Mouse (Mus musculus) heart, postnatal 0 days (tissue): Measurements from ENCODE around the gene Nid2. TPM values are rescaled to one million over a fixed set of nuclear protein-coding genes. Genes with fewer than 3 reads are reported as not detected.
A peak's percentile ranks its signal among the peaks of the same experiment; 100 is the strongest.

Source experiments
- ATAC-seq: fragments of 200-750 bp; cut with Nextera tagmentation; 2 replicates; pipeline ENCODE4 v1.8.0; 2017; ENCODE audit warnings: low read depth, moderate number of reproducible peaks, moderate library complexity; ENCODE audit not compliant: insufficient read depth
- DNase-seq: peaks from one replicate; pipeline ENCODE4 v3.0.0-alpha.2; 2016; ENCODE audit warnings: low spot score
- H3K27ac ChIP-seq: fragments of 300-500 bp; sonication (generic); 2 replicates; pipeline ENCODE4 v1.5.1; 2014; ENCODE audit warnings: low read depth, mild to moderate bottlenecking
- H3K27me3 ChIP-seq: fragments of 300-500 bp; sonication (generic); 2 replicates; pipeline ENCODE4 v1.6.1; 2014; ENCODE audit warnings: low read length, mixed read lengths; ENCODE audit not compliant: control insufficient read depth, insufficient read depth
- H3K36me3 ChIP-seq: fragments of 300-500 bp; sonication (generic); replicated peaks from 2 replicates; pipeline ENCODE4 v1.6.1; 2014; ENCODE audit warnings: low read length, mixed read lengths; ENCODE audit not compliant: control insufficient read depth, insufficient read depth
- H3K4me1 ChIP-seq: fragments of 300-500 bp; sonication (generic); 2 replicates; pipeline ENCODE4 v1.6.1; 2014; ENCODE audit warnings: antibody characterized with exemption; ENCODE audit not compliant: control insufficient read depth, insufficient read depth
- H3K4me2 ChIP-seq: fragments of 300-500 bp; sonication (generic); 2 replicates; pipeline ENCODE4 v1.6.1; 2014; ENCODE audit warnings: low read depth, mild to moderate bottlenecking, low read length, moderate library complexity
- H3K4me3 ChIP-seq: fragments of 300-500 bp; sonication (generic); 2 replicates; pipeline ENCODE4 v1.5.1; 2014; ENCODE audit warnings: low read depth, low read length
- H3K9ac ChIP-seq: fragments of 300-500 bp; sonication (generic); replicated peaks from 2 replicates; pipeline ENCODE4 v1.6.1; 2014; ENCODE audit warnings: low read depth, low read length, mixed read lengths
- H3K9me3 ChIP-seq: fragments of 300-500 bp; sonication (generic); replicated peaks from 2 replicates; pipeline ENCODE4 v1.6.1; 2016; ENCODE audit warnings: low read length; ENCODE audit not compliant: control insufficient read depth
- CTCF ChIP-seq: IDR thresholded peaks from 2 replicates; pipeline ENCODE4 v1.5.1; 2016; ENCODE audit warnings: antibody characterized with exemption, control low read depth, low read depth
- EP300 ChIP-seq: IDR thresholded peaks from 2 replicates; pipeline ENCODE4 v1.6.1; 2016; ENCODE audit warnings: antibody characterized with exemption, low read depth
- WGBS: fragments of 180-500 bp; shearing (Covaris S2); extraction: QIAGEN DNeasy Blood & Tissue Kit; methylation state at CpG from one replicate; pipeline ENCODE4 v1.1.7; 2014; 5-methylcytosine and 5-hydroxymethylcytosine counted together
- polyA plus RNA-seq: library from polyadenylated mRNA; unstranded; fragments of >200 nt; fragmentation: Nextera tagmentation; extraction: Ambion mirVana; gene quantifications from 2 replicates; pipeline ENCODE4 v1.2.1, GENCODE M21; 2015
- total RNA-seq: library from RNA; depleted of rRNA; stranded (reverse); fragments of >200 nt; gene quantifications from 2 replicates; pipeline ENCODE4 v1.2.3, GENCODE M21; 2014; ENCODE audit warnings: low replicate concordance

Nid2 gene
- total and polyA plus RNA-seq, 2 experiments from 2014 or later, result 47.7 to 79.7 TPM

DNA sequence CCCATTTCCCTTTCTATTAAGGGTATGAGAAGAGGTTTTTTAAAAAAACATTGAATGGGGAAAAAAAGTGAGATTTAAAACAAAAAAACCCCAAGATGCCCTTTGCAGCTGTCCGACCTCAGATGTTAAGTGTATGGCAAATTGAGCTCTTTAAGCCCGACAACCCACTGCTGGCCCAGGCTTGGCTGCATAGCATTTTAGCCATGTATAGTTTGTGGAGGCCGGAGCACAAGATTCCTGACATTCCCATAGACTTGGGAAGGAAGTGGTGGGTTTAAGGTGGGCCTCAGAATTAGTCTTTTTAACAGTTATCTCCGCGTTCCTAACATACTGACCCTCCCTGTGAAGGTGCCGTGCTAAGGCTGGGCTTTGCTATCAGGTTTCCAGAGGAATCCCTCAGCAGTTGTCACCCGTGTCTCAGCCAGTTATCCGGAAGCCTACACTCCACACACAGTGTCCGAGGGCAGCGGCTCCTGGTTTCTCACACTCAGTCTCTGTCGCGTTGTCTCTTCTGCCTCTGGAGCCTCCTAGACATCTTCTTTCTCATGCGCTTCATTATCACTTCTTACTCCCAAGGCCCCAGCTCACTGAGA, 23.1 kb downstream of the Nid2 start:
- H3K27me3 ChIP-seq, result no peaks in the 10 kb centered on the region
- DNase-seq (no peak), ATAC-seq (no peak)
- H3K9me3 ChIP-seq, result no peaks in the 10 kb centered on the region
- H3K4me1 ChIP-seq, result peaks cover 8% of the 10 kb centered on the region
- no peak overlapping the region for H3K4me2 ChIP-seq
- no peak for TF ChIP-seq EP300
- TF ChIP-seq CTCF, result no peak
- H3K9ac ChIP-seq, result no peak overlapping the region
- 38% methylated on average over 13 of the region's 13 CpGs for WGBS
- H3K4me3 ChIP-seq, result no peak overlapping the region
- no peak overlapping the region for H3K27ac ChIP-seq
- peaks cover 14% of the 10 kb centered on the region for H3K36me3 ChIP-seq

- WGBS, result 57% methylated on average over 4 of the region's 4 CpGs
- H3K27ac ChIP-seq, result no peak overlapping the region
- TF ChIP-seq EP300, result no peak
- no peak for TF ChIP-seq CTCF
- peaks cover 8% of the 10 kb centered on the region for H3K4me1 ChIP-seq
- DNase-seq (no peak), ATAC-seq (no peak)
- H3K36me3 ChIP-seq, result peaks cover 26% of the 10 kb centered on the region
- H3K4me2 ChIP-seq, result no peak overlapping the region
- no peak overlapping the region for H3K4me3 ChIP-seq
- no peaks in the 10 kb centered on the region for H3K27me3 ChIP-seq
- no peak overlapping the region for H3K9ac ChIP-seq
- H3K9me3 ChIP-seq, result no peaks in the 10 kb centered on the region
These were observed 24.4 kb downstream of the Nid2 start for GRCm38 (mm10) chr14:19775491-19775890.

DNA sequence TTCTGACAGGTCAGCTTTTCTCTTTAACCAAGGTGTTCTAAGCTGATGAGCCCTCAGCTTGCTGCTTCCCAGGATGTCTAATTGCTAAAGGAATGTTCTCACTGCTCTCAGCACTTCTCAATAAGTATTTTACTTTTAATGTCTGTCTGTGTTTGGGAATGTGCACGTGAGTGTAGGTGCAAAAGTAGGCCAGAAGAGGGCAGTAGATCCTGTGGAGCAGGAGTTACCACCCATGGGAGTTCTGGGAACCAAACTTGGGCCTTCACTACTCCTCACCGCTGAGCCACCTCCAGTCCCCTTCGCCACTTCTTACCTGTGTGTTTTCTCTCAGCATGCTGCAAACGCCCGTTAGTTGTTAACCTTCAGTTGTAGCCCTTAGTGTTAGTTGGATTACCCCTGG, 25.1 kb downstream of the Nid2 start:
- no peak for TF ChIP-seq EP300
- no peak for TF ChIP-seq CTCF
- 96% methylated on average over 5 of the region's 5 CpGs for WGBS
- ATAC-seq, result no peak

GRCm38 (mm10) chr14:19776890-19777289, 25.8 kb downstream of the Nid2 start:
- 51% methylated on average over 6 of the region's 6 CpGs for WGBS
- TF ChIP-seq EP300 (no peak), CTCF (peak; percentile 86)
- no peak overlapping the region for H3K9ac ChIP-seq

More for the DNA sequence above, 25.1 kb downstream of the Nid2 start:
- no peak for DNase-seq
- peaks cover 33% of the 10 kb centered on the region for H3K36me3 ChIP-seq
- no peak overlapping the region for H3K9ac ChIP-seq
- peaks cover 4% of the 10 kb centered on the region for H3K4me1 ChIP-seq
- H3K4me2 ChIP-seq, result no peak overlapping the region
- no peaks in the 10 kb centered on the region for H3K27me3 ChIP-seq
- H3K9me3 ChIP-seq, result no peaks in the 10 kb centered on the region
- no peak overlapping the region for H3K4me3 ChIP-seq
- no peak overlapping the region for H3K27ac ChIP-seq

DNA sequence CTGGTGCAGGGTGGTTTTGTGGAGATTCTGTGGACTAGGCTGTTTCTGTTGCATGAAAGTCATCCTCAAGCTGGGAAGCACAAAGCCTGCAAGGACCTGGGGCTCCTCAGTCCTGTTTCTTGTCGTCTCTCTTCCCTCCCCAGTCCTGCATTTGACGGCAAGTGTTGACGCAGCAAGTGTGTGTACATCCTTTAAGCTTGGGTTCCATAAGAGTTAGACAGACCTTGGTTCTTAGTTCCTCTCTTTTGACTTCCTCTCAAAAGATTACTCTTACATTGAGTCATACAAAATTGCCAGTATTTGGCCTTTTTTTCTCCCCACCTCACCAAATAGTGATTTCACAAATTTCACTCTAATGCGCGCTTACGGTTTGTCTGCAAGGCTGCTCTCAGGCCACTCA, 26.3 kb downstream of the Nid2 start:
- TF ChIP-seq EP300, result no peak
- TF ChIP-seq CTCF, result no peak
- H3K36me3 ChIP-seq, result peaks cover 40% of the 10 kb centered on the region
- H3K9ac ChIP-seq, result no peak overlapping the region
- no peak overlapping the region for H3K4me3 ChIP-seq
- H3K4me1 ChIP-seq, result no peaks in the 10 kb centered on the region; the same call in 1 of the 2 replicates
- no peaks in the 10 kb centered on the region for H3K27me3 ChIP-seq
- DNase-seq (no peak), ATAC-seq (no peak)
- 80% methylated on average over 6 of the region's 6 CpGs for WGBS
- H3K4me2 ChIP-seq, result no peak overlapping the region
- H3K9me3 ChIP-seq, result no peaks in the 10 kb centered on the region
- H3K27ac ChIP-seq, result no peak overlapping the region

More at GRCm38 (mm10) chr14:19776890-19777289, 25.8 kb downstream of the Nid2 start:
- no peak overlapping the region for H3K4me2 ChIP-seq
- no peak overlapping the region for H3K27ac ChIP-seq
- no peaks in the 10 kb centered on the region for H3K9me3 ChIP-seq
- ATAC-seq (peak; percentile 59; the same call in 1 of the 2 replicates), DNase-seq (peak; percentile 53)
- H3K4me1 ChIP-seq, result no peaks in the 10 kb centered on the region; the same call in 1 of the 2 replicates
- no peak overlapping the region for H3K4me3 ChIP-seq
- H3K27me3 ChIP-seq, result no peaks in the 10 kb centered on the region
- peaks cover 35% of the 10 kb centered on the region for H3K36me3 ChIP-seq

GRCm38 (mm10) chr14:19777945-19778344, 26.9 kb downstream of the Nid2 start:
- Histone ChIP-seq H3K27me3 (no peaks in the 10 kb centered on the region), H3K4me2 (no peak overlapping the region), H3K4me1 (no peaks in the 10 kb centered on the region; the same call in 1 of the 2 replicates), H3K9me3 (no peaks in the 10 kb centered on the region), H3K27ac (no peak overlapping the region), H3K9ac (no peak overlapping the region), H3K36me3 (peaks cover 43% of the 10 kb centered on the region), H3K4me3 (no peak overlapping the region)
- 88% methylated on average over 13 of the region's 13 CpGs for WGBS
- no peak for DNase-seq
- ATAC-seq, result no peak
- TF ChIP-seq CTCF, result no peak
- no peak for TF ChIP-seq EP300
